Mouse (Mus musculus) left cerebral cortex, postnatal 4 days (tissue): ENCODE data around the gene Nek6. TPM values are rescaled to one million over a fixed set of nuclear protein-coding genes. Genes with fewer than 3 reads are reported as not detected.
A peak's percentile ranks its signal among the peaks of the same experiment; 100 is the strongest.

Source experiments
- DNase-seq: peaks from one replicate; pipeline ENCODE4 v3.0.0-alpha.2; 2022
- intact Hi-C: fragments of 180-260 bp; cut with DNase I; formaldehyde crosslinking; loops from one replicate; pipeline ENCODE4 v1.15.1; 2025
- total RNA-seq, 2 experiments: library from RNA; stranded (reverse); gene quantifications; 2 replicates each; pipeline ENCODE4 v1.2.3; 2021

Nek6 gene
- total RNA-seq: 10 to 100 TPM; 29.0 to 33.7 TPM

DNA sequence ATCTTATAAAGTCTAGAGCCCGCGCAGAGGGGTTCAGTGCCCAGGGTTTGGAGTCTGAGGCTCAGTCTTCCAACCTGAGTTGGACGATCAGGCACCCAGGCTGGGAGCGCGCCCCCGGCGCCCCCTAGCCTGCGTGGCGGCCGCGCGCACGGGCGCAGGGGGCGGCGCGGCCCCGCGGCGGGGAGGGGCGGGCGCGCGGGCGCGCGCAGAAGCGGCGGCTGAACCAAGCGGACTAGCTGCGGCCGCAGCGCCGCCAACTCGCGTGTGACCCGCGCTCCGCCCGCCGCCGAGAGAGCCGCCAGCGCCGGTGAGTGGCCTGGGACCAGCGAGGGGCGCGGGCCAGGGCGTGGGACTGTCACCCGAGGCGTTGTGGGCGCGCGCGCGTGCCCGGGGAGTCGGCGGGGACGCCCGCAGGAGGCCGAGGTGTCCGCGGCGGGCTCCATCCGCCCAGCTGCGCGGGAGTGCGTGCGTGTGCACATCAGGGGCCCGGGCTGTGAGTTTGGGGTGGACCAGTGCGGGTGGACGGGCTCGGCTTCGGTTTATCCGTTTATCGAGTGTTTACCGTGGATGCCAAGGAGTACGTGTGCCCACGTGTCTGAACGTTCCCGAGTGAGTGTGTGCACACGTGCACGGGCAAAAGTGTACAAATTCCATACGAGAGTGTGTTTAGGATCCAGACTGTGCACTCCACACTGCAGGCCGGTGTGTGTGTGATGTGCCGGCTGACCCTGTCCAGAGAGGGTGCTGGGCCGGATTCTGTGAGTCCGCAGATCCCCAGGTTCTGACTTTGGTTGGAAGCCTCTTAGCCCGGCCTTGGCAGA lies at the start of gene Nek6:
TSS of gene Nek6 (plus strand) at position 157 of the 821 bp plus-strand sequence.
- peak; percentile 54 for DNase-seq
- intact Hi-C loops: no loop called here

DNA sequence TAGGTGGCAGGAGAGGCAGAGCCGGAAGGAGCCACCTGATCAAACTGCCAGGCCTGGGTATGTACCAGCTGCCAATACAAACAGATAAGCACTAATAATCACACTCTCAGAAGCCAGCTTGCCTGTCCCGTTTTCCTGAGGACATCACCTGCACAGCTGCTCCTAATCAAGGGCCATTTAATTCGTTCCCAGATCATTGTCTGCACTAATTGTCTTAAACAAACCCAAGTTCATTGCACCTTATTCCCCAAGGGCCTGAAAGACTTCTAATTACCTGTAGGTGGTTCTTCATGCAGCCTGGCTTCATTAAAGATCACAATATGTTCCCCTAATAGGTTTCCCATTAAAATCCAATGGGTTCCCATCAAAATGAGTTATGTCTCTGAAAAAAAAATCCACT lies 49.1 kb upstream of the Nek6 start:
- intact Hi-C loops: no loop called here
- no peak for DNase-seq

DNA sequence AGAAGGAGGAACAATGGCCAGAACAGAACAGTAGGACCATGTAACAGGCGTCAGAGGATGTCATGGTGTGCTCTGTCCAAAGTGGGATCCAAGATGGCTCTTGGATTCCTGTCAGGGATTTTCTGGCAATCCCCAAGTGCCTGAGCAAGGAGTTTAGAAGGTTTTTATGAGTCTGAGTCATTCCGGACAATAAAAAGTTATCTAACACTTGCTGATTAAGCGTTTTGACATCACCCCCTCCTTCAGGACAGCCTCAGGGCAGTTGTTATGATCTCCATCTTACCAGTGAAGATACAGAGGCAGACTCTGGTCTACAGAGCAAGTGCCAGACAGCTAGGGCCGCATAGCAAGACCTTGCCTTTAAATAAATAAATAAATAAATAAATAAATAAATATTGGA lies 42.6 kb upstream of the Nek6 start:
- no peak for DNase-seq
- intact Hi-C loops: no loop called here

DNA sequence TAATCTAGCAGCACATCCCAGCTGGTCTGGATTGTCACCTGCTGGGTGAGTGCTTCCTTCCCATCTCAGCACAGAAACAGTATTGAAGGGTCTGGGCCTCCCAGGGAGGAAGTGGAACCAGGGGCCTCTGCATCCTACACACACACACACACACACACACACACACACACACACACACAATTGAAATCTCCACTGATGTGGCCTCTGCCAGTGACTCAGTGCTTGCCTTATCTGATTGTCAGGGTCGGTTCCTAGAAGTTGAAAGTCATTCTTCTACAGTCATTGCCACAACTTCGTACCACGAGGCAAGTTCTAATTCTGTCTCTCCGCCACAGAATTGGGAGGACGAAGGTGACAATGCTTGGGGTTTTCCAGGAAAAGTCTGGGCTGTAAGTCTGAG lies 39.7 kb upstream of the Nek6 start:
- DNase-seq: no peak
- intact Hi-C loops: no loop called here

DNA sequence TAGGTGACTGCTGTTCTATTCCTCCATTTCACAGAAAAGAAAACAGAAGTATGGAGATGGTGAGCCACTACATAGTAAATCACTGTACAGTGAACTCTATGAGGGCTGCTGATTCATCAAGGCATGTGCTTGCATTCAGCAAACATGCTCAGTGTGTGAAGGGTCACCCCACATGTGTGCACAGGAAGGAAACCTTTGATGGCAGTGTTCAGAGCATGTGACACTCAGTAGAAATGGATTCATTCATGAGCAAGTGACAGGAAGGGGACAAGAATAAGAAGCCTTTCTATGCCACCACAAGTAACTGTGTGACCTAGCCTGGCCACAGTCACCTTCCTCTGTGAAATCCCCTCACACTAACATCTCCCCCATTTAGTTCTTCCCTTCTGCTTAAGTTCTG lies 38.6 kb upstream of the Nek6 start:
- intact Hi-C loops: no loop called here
- no peak for DNase-seq

DNA sequence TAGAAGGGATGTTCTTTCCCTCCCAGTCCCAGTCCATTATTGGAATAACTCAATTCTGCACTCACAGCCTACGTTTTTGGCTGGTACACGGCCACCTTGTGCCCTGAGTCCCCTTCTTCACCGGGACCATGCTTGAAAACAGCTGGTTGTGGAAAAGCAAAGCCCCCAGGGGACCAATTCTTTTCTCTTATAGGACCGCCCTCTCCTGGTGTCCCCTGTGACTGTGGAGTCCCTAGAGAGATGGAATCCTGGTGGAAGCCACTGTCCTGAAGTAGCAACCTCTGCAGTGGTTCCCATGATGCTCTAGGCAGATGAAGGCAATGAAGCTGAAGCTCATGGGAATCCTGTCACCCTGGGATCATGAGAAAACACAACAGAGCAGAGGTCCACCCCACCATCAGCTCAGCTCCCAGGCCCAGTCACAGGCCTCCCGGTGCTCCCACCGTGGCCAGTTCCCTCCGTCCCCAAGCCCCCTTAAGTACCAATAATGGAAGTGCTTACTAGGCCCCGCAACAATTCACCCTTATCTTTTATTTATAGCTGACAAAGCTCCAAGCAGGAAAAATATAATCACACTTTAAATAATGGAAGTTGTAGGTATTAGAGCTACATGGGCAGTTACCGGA lies 34.5 kb upstream of the Nek6 start:
- DNase-seq: no peak
- intact Hi-C loops: no loop called here

DNA sequence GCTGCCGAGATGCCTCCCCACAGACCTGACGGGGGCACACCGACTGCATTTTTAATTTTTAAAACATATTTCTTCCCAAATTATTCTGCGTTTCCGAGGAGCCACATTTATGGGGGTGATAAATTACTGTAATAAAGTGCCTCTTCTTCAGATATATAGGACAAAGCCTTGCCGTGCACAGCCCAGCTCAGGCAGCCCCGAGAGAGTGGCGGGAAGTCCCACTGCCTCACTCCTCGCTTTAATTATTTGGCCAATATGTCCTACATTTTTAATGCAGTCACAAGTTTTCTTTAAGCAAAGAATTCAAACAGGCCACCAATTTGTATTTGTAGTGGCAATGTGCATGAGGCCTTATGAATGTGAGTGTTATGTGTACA lies 34.0 kb upstream of the Nek6 start:
- DNase-seq: no peak
- intact Hi-C loops: no loop called here

DNA sequence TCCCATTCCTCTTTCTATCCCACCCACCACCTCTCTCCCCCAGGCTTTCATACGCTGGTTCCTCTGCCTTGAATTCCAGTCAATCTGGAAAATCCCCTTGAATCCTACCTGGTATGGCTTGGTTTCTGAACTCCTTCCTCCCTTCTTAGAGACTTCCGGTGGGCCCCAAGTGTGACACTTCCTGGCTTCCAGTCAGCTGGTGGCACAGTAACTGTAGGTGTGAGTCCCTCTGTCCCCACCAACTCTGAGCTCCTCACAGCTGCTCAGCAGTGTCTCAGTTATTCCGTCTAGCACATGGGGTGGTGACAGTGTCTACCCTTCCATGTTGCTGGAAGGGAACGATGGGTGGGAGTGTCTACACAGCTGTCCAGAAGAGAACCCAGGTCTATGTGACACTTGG lies 32.8 kb upstream of the Nek6 start:
- intact Hi-C loops: no loop called here
- no peak for DNase-seq

DNA sequence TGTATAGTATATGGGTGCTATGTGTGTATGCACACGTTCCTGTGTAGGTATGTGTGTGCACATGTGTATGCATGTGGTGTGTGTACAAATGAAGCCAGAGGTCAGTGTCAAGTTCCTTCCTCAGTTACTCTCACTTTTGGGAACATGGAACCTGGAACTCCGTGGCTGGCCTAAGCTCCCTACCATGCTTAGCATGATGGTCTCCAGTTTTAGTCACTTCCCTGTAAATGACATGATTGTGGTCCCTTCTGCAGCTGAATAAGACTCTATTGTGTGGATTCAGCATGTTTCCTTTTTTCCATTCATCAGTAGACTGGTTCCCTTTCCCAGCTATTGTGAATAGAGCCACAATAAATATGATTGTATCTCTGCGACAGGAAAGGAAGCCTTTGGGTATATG lies 31.9 kb upstream of the Nek6 start:
- intact Hi-C loops: no loop called here
- DNase-seq: no peak

DNA sequence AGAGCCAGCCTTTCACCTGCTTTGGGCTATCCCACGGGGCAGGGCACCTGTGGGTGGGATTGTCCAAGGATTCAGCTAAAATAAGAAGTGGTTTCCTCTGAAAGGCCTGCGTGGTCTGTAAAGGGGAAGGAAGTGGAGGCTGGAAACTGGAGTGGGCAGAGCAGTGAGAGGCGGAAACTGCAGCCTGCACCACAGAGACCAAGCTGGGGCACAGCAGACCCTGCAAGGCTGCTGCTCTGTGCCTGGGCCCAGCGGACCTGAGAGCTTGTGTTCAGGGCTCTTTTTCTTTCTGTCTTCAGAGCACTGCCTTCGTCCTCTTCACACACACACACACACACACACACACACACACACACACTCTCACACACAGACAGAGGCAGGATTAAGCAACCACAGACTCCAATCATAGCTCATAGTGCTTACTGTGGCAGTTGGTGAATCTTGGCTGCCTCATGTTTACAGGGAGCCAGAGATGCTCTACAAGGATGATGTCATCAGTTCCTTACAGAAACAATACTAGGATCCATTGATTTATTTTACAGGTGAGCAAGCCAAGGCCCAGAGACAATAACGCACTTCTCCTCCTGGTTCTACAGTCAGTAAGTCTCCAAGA lies 30.2 kb upstream of the Nek6 start:
- intact Hi-C loops: no loop called here

DNA sequence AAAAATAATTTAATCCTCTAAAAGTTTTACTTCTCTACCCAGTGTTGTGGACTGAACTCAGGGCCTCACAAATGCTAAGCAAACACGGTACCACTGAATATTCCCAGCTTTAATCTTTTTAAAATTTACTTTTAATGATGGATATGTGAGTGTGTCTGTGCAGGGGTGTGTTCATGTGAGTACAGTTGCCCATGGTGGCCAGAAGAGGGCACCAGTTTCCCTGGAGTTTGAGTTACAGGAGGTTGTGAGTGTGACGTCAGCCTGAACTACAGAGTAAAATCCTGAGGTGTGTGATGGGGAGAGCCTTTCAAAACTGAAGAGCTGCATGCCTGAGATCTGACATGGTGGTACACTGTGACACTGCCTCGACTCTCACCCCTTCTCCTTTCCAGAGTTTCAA lies 29.3 kb upstream of the Nek6 start:
- DNase-seq: no peak
- intact Hi-C loops: no loop called here

More for the DNA sequence above, 30.2 kb upstream of the Nek6 start:
- DNase-seq: no peak

DNA sequence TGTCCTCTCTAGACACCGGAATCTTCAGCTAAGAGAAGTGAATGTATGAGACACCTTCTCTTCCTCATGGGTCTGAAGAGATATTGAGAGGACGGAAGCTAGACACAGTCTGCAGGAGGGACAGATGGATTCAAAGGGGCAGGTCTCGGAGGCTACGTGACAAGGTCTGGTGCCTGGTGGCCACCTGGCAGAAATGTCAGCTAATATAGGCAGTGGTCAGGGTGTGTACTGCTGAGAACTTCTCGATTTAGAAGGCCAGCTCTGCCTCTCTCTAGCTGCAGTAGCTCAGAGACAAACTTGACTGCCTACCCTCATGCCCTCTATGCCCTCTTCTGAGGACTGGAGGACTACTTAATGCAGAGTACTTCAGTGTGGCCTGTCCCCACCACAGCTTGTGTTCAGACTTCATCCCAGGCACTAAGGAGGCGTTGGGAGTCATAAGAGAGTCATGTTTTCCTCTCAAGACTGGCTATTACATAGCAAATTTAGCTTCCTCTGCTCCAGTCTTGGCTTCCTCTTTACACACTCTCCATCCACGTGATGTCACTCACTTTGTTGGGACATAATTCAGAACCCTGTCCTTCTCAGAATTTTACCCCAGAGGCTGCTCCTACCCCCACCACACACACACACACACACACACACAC lies 28.3 kb upstream of the Nek6 start:
- no peak for DNase-seq
- intact Hi-C loops: no loop called here

DNA sequence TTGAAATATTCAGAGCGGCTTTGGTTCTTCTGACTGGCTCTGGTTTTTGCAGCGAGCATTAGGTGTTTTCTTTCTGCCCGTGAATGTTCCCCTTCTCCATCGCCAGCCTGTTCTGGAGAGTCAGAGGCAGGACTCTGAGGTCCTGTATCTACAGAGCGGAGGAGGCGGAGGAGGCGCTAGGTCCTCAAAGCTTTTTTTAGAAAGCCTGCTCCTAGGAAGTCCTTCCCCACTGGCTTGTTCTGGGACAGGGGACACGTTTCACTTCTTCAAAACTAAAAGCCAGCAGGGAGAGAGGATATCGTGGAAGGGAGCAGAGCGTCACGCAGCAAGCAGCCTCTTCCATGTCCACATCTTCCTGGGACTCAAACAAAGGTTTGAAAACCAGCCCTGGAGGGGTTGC lies 26.9 kb upstream of the Nek6 start:
- intact Hi-C loops: no loop called here
- no peak for DNase-seq

DNA sequence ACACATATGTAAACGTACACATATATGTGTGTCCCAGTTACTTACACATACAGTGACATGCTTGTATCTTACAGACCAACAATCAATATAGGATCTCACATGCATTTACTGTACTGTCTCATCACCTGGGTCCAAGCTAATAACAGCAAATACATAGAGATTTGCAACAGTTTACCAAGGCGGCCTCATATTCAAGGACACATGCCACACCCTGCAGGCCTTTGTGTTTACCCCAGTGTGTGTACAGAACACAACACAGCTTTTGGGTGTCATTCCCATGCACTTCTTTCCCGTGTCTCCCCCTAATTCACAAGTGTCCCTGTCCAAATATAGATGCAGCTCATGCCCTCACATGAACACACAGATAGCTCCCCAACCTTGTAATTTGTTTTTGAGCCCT lies 26.0 kb upstream of the Nek6 start:
- intact Hi-C loops: no loop called here
- no peak for DNase-seq

DNA sequence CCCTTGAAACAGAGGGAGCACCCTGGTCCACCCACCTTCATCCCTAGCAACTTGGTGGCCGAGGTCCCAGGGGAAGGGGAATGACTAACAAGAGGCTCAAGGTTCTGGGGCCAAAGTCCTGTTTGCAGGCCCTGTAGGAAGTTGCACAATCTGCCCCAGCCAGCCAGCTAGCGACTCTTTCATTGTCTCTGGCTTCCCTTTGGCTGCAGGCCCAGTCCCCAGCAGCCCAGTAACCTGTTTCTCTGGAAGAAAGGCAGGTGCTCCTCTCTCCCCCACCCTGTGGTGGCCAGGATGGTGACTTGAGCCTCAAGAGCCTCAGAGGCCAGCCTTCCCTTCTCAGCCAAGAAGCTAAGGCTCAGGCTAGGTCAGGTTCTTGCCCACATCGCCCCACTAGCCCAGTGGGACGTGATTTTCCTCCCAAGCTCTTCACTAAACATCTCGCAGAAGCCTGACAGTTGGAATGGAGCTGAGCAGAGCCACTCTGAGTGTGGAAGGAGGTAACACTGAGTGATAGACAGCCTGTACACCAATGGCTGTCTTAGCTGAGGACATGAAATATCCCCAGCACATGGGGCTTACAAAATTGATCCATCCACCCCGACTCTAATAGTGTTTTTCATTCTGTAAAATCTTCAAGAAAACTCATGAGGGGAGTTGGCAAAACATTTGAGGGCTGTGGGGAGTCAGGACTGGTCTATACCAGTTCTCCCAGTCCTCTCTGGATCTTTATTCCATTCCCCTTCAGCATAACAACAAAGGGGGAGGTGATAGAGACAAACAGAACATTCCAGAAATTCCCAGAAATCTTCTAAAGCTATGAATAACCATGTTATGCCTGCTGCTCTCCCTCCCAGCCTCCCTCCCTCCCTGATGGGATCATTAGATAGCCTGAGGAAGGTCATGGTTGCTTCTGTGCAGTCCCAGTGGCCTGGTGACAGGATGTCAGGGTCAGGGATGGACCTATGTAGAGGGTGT lies 25.2 kb upstream of the Nek6 start:
- DNase-seq: peak; percentile 62
- intact Hi-C loops: no loop called here

DNA sequence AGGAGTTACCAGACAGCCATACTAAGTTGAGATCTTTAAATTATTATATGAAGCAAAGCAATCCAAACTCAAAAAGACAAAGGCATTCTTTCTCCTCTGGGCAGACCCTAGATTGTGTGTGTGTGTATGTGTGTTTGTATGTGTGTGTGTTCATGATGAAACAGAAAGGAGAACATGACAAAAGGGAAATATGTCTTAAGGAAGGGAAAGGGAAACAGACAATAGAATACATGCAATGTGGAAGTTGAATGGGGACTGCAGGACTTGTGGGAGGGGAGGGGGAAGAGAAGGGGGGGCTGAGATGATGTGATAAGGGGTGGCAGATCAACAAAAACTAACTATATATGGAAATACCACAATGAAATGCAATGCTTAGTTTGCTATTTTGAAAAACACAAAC lies 13.8 kb upstream of the Nek6 start:
- intact Hi-C loops: no loop called here
- no peak for DNase-seq

DNA sequence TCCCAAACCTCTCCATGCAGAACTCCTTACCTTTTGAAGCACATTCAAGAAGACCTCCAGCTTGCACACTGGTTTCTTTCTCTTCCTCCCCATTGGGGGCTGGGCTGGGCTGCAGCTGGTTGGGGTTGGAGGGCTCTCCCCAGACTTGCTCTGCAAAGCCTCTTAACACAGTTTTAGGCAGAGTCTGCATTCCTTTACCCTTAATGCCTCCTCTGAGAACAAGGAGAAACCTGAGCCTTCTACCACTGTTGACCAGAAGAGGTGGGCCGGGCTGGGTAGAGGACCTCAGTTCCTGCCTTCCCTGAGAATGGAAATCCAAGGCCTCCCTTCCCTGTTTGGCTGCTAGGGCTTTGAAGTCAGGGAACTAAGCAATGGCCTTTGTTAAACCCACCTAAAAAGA lies 9.8 kb upstream of the Nek6 start:
- intact Hi-C loops: no loop called here
- DNase-seq: no peak

DNA sequence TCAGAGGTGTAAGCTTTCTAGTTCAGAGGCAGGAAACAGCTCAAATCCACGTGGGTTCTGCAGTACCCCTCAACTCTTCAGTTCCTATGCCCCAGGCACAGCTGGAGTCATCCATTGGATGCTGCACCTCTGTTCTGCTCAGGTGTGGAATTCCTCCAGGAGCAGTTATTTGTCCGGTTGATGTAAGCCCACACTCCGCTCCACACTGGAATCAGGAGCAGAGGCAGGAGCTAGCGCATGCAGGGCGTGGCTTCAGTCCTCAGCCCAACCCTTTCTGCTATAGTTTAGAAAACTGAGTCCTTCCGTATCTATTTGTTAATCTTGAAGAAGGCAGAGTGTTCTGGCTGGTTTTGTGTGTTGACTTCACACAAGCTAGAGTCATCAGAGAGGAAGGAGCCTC lies 9.3 kb upstream of the Nek6 start:
- DNase-seq: no peak
- intact Hi-C loops: no loop called here

DNA sequence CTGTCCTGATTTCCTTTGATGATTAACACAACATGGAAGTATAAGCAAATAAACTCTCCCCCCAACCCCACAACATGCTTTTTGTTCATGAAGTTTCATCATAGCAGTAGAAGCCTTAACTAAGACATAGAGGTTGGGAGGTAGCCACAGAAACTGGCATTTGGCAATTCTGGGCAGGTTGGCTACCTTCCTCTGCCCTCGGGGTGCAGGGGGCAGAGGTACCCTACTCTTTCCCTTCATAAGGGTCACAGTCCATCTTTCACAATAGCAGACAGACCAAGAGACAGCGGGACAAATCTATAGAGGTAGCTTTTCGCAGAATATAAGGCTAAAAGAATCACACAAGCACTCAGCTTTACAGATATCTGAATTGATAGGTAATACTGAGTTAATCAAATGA lies 8.7 kb upstream of the Nek6 start:
- no peak for DNase-seq
- intact Hi-C loops: no loop called here

DNA sequence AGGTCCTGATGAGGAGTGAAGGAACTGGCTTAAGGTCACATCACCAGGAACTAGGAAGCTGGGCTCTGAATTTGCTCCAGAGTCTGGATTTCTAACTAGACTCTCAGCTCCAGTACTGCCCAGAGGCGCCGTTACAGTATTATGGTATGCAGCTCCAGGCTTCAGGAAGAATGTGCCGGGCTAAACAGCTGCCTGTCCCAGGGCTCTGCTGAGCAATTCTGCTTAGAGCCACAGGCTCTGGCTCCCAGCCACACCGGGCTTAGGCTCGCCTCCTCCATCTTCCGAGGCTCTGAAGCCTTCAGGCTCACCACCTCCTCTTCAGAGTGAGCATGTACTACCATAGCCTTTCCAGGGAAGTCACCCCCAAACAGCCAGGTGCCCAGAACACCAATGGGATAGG lies 7.1 kb upstream of the Nek6 start:
- DNase-seq: peak; percentile 54
- intact Hi-C loops: no loop called here

DNA sequence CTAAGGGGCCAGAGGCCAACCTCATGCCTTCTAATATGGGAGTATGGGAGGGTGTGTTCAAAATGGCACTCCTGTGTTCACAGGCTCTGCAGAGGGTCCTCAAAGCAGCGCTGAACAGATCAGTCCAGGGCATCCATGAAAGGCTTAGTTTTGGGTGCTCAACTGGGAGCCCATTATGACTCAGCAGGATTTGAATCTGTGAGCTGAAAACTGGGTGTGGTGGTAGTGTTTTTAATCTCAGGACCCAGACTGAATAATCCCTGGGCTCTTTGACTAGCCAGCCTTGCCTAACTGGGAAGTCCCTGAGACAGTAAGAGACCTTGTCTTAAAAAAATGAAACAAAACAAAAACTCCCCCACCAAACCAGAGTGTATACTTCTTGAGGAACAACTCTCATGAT lies 4.3 kb upstream of the Nek6 start:
- intact Hi-C loops: no loop called here
- DNase-seq: no peak
